Mouse (Mus musculus): Measurements from ENCODE around the gene Tmem150c. TPM values are rescaled to one million over a fixed set of nuclear protein-coding genes. Genes with fewer than 3 reads are reported as not detected.
A peak's percentile ranks its signal among the peaks of the same experiment; 100 is the strongest.

Gene Tmem150c
- polyA plus RNA-seq, 1 experiment from 2014 or later: 1.6 TPM

- DNase-seq (ENCODE audit: low spot score) (peak; percentile 50), ATAC-seq (replicated peaks; ENCODE audit: insufficient number of reproducible peaks, low FRiP score, low TSS enrichment, low read depth) (peak; percentile 64; the same call in 1 of the 2 replicates)
- H3K4me1 ChIP-seq (ENCODE audit: control insufficient read depth, insufficient read depth, low read length): peaks cover 3% of the 10 kb centered on the region; the same call in 1 of the 2 replicates
- H3K36me3 ChIP-seq (replicated peaks; ENCODE audit: control insufficient read depth, insufficient read depth, low read depth, low read length): no peaks in the 10 kb centered on the region
- peak overlapping the region; percentile 23; the same call in 1 of the 2 replicates for H3K9ac ChIP-seq (replicated peaks; ENCODE audit: low read length)
- no peak overlapping the region; the same call in 1 of the 2 replicates for H3K27ac ChIP-seq (replicated peaks; ENCODE audit: low read depth, low read length)
- no peak overlapping the region for H3K4me3 ChIP-seq (ENCODE audit: low read depth, low read length)
- H3K27me3 ChIP-seq (ENCODE audit: control insufficient read depth, insufficient read depth, low read length): no peaks in the 10 kb centered on the region
- no peak overlapping the region for H3K4me2 ChIP-seq (ENCODE audit: low read depth, low read length)
- 61% methylated on average over 15 of the region's 15 CpGs for WGBS
- H3K9me3 ChIP-seq (replicated peaks; ENCODE audit: control insufficient read depth, low read length): no peaks in the 10 kb centered on the region
Observed at GRCm38 (mm10) chr5:100196854-100197431, 37.3 kb upstream of the Tmem150c start.

GRCm38 (mm10) chr5:100196397-100196796 is 36.8 kb upstream of the Tmem150c start:
- Histone ChIP-seq H3K4me2 (ENCODE audit: low read depth, low read length) (no peak overlapping the region), H3K9me3 (replicated peaks; ENCODE audit: control insufficient read depth, low read length) (no peaks in the 10 kb centered on the region), H3K27ac (replicated peaks; ENCODE audit: low read depth, low read length) (no peak overlapping the region), H3K4me1 (ENCODE audit: control insufficient read depth, insufficient read depth, low read length) (peaks cover 3% of the 10 kb centered on the region; the same call in 1 of the 2 replicates), H3K27me3 (ENCODE audit: control insufficient read depth, insufficient read depth, low read length) (no peaks in the 10 kb centered on the region), H3K36me3 (replicated peaks; ENCODE audit: control insufficient read depth, insufficient read depth, low read depth, low read length) (no peaks in the 10 kb centered on the region), H3K4me3 (ENCODE audit: low read depth, low read length) (no peak overlapping the region), H3K9ac (replicated peaks; ENCODE audit: low read length) (no peak overlapping the region)
- WGBS: 63% methylated on average over 9 of the region's 9 CpGs
- no peak for DNase-seq (ENCODE audit: low spot score)
- no peak for ATAC-seq (replicated peaks; ENCODE audit: insufficient number of reproducible peaks, low FRiP score, low TSS enrichment, low read depth)

- H3K36me3 ChIP-seq (replicated peaks; ENCODE audit: control insufficient read depth, insufficient read depth, low read depth, low read length): no peaks in the 10 kb centered on the region
- no peaks in the 10 kb centered on the region for H3K4me1 ChIP-seq (ENCODE audit: control insufficient read depth, insufficient read depth, low read length)
- ATAC-seq (replicated peaks; ENCODE audit: insufficient number of reproducible peaks, low FRiP score, low TSS enrichment, low read depth) (no peak), DNase-seq (ENCODE audit: low spot score) (no peak)
- H3K4me3 ChIP-seq (ENCODE audit: low read depth, low read length): no peak overlapping the region
- H3K27me3 ChIP-seq (ENCODE audit: control insufficient read depth, insufficient read depth, low read length): no peaks in the 10 kb centered on the region
- H3K4me2 ChIP-seq (ENCODE audit: low read depth, low read length): no peak overlapping the region
- H3K27ac ChIP-seq (replicated peaks; ENCODE audit: low read depth, low read length): no peak overlapping the region
- no peak overlapping the region for H3K9ac ChIP-seq (replicated peaks; ENCODE audit: low read length)
- 90% methylated on average over 14 of the region's 14 CpGs for WGBS
- no peaks in the 10 kb centered on the region for H3K9me3 ChIP-seq (replicated peaks; ENCODE audit: control insufficient read depth, low read length)
Observed at GRCm38 (mm10) chr5:100191438-100192190, 32.0 kb upstream of the Tmem150c start.

- H3K4me2 ChIP-seq (ENCODE audit: low read depth, low read length): no peak overlapping the region
- H3K9ac ChIP-seq (replicated peaks; ENCODE audit: low read length): no peak overlapping the region
- DNase-seq (ENCODE audit: low spot score) (no peak), ATAC-seq (replicated peaks; ENCODE audit: insufficient number of reproducible peaks, low FRiP score, low TSS enrichment, low read depth) (no peak)
- no peaks in the 10 kb centered on the region for H3K4me1 ChIP-seq (ENCODE audit: control insufficient read depth, insufficient read depth, low read length)
- H3K27me3 ChIP-seq (ENCODE audit: control insufficient read depth, insufficient read depth, low read length): no peaks in the 10 kb centered on the region
- H3K36me3 ChIP-seq (replicated peaks; ENCODE audit: control insufficient read depth, insufficient read depth, low read depth, low read length): no peaks in the 10 kb centered on the region
- H3K9me3 ChIP-seq (replicated peaks; ENCODE audit: control insufficient read depth, low read length): no peaks in the 10 kb centered on the region
- 79% methylated on average over 3 of the region's 3 CpGs for WGBS
- no peak overlapping the region for H3K27ac ChIP-seq (replicated peaks; ENCODE audit: low read depth, low read length)
- no peak overlapping the region for H3K4me3 ChIP-seq (ENCODE audit: low read depth, low read length)
Observed at GRCm38 (mm10) chr5:100187035-100187901, 27.7 kb upstream of the Tmem150c start.

- 71% methylated on average over 7 of the region's 7 CpGs for WGBS
- Histone ChIP-seq H3K9me3 (replicated peaks; ENCODE audit: control insufficient read depth, low read length) (no peaks in the 10 kb centered on the region), H3K4me1 (ENCODE audit: control insufficient read depth, insufficient read depth, low read length) (no peaks in the 10 kb centered on the region), H3K9ac (replicated peaks; ENCODE audit: low read length) (no peak overlapping the region), H3K4me3 (ENCODE audit: low read depth, low read length) (no peak overlapping the region), H3K27me3 (ENCODE audit: control insufficient read depth, insufficient read depth, low read length) (no peaks in the 10 kb centered on the region), H3K36me3 (replicated peaks; ENCODE audit: control insufficient read depth, insufficient read depth, low read depth, low read length) (no peaks in the 10 kb centered on the region), H3K4me2 (ENCODE audit: low read depth, low read length) (no peak overlapping the region), H3K27ac (replicated peaks; ENCODE audit: low read depth, low read length) (no peak overlapping the region)
- DNase-seq (ENCODE audit: low spot score): no peak
- ATAC-seq (replicated peaks; ENCODE audit: insufficient number of reproducible peaks, low FRiP score, low TSS enrichment, low read depth): no peak
Observed at GRCm38 (mm10) chr5:100186618-100187017, 27.0 kb upstream of the Tmem150c start.

GRCm38 (mm10) chr5:100185895-100186294 is 26.3 kb upstream of the Tmem150c start:
- Histone ChIP-seq H3K4me1 (ENCODE audit: control insufficient read depth, insufficient read depth, low read length) (no peaks in the 10 kb centered on the region), H3K9ac (replicated peaks; ENCODE audit: low read length) (no peak overlapping the region), H3K27me3 (ENCODE audit: control insufficient read depth, insufficient read depth, low read length) (no peaks in the 10 kb centered on the region), H3K36me3 (replicated peaks; ENCODE audit: control insufficient read depth, insufficient read depth, low read depth, low read length) (no peaks in the 10 kb centered on the region), H3K9me3 (replicated peaks; ENCODE audit: control insufficient read depth, low read length) (no peaks in the 10 kb centered on the region), H3K27ac (replicated peaks; ENCODE audit: low read depth, low read length) (no peak overlapping the region), H3K4me2 (ENCODE audit: low read depth, low read length) (no peak overlapping the region), H3K4me3 (ENCODE audit: low read depth, low read length) (no peak overlapping the region)
- ATAC-seq (replicated peaks; ENCODE audit: insufficient number of reproducible peaks, low FRiP score, low TSS enrichment, low read depth) (no peak), DNase-seq (ENCODE audit: low spot score) (peak; percentile 42)
- 20% methylated on average over 7 of the region's 7 CpGs for WGBS

GRCm38 (mm10) chr5:100181011-100181410 is 21.4 kb upstream of the Tmem150c start:
- H3K27ac ChIP-seq (replicated peaks; ENCODE audit: low read depth, low read length): no peak overlapping the region
- WGBS: 64% methylated on average over 1 of the region's 1 CpGs
- no peaks in the 10 kb centered on the region for H3K9me3 ChIP-seq (replicated peaks; ENCODE audit: control insufficient read depth, low read length)
- no peak overlapping the region for H3K4me2 ChIP-seq (ENCODE audit: low read depth, low read length)
- DNase-seq (ENCODE audit: low spot score): no peak
- H3K27me3 ChIP-seq (ENCODE audit: control insufficient read depth, insufficient read depth, low read length): no peaks in the 10 kb centered on the region
- H3K36me3 ChIP-seq (replicated peaks; ENCODE audit: control insufficient read depth, insufficient read depth, low read depth, low read length): no peaks in the 10 kb centered on the region
- H3K4me3 ChIP-seq (ENCODE audit: low read depth, low read length): no peak overlapping the region
- H3K9ac ChIP-seq (replicated peaks; ENCODE audit: low read length): no peak overlapping the region
- no peak for ATAC-seq (replicated peaks; ENCODE audit: insufficient number of reproducible peaks, low FRiP score, low TSS enrichment, low read depth)
- H3K4me1 ChIP-seq (ENCODE audit: control insufficient read depth, insufficient read depth, low read length): no peaks in the 10 kb centered on the region

All from embryonic facial prominence, embryonic 11.5 days (tissue).